In genomic region chr13:58126862-58127765, GRCm38 (mm10) we compare ENCODE assay signal across 8 mouse cellular contexts. TPM values are rescaled to one million over a fixed set of nuclear protein-coding genes. Genes with fewer than 3 reads are reported as not detected.
DNase-seq lines count a peak whose midpoint lies in the region; ATAC-seq and TF ChIP-seq lines count a peak whose summit lies in the region.

No protein-coding gene starts in this region.

- no peak for ATAC-seq in embryonic facial prominence, embryonic 15.5 days (ENCODE audit: insufficient number of reproducible peaks, low FRiP score, low TSS enrichment, low read depth)
- no peak for ATAC-seq in limb, embryonic 15.5 days (ENCODE audit: insufficient number of reproducible peaks, low FRiP score, low TSS enrichment, low read depth)
- no peak for ATAC-seq in monocyte, adult 5-6 weeks (replicated peaks; ENCODE audit: insufficient number of reproducible peaks, low FRiP score, low TSS enrichment, poor library complexity, severe bottlenecking)

- intact Hi-C loops in left cerebral cortex, adult 2 months (cut with DNase I) = no loop called here

- peak; percentile 32 for DNase-seq in adrenal gland, postnatal 10 days
- DNase-seq in adrenal gland, adult 8-10 months = no peak
- DNase-seq in left cerebral cortex, adult 2 months (ENCODE audit: extremely low spot score in 1 of 2, low spot score in 2 of 2) = peak in 1 of 2 experiments; percentile 45
- no peak for DNase-seq in left cerebral cortex, adult 18-20 months (ENCODE audit: low spot score in 2 of 2)

- H3K4me1 ChIP-seq in embryonic facial prominence, embryonic 15.5 days = peaks cover 16% of the 10 kb centered on the region
- peaks cover 13% of the 10 kb centered on the region; the same call in 1 of the 2 replicates for H3K4me1 ChIP-seq in limb, embryonic 15.5 days
- H3K4me1 ChIP-seq in small intestine, adult 2 months (ENCODE audit: control insufficient read depth, insufficient read depth, insufficient read length, low read length) = peaks cover 11% of the 10 kb centered on the region; the same call in 1 of the 2 replicates

- H3K9ac ChIP-seq in embryonic facial prominence, embryonic 15.5 days = peak overlapping the region; percentile 94
- H3K9ac ChIP-seq in limb, embryonic 15.5 days = peak overlapping the region; percentile 99

- H3K4me3 ChIP-seq in left cerebral cortex, adult 2 months = peak overlapping the region; percentile 91
- H3K4me3 ChIP-seq in embryonic facial prominence, embryonic 15.5 days (replicated peaks) = peak overlapping the region; percentile 87
- H3K4me3 ChIP-seq in limb, embryonic 15.5 days = peak overlapping the region; percentile 75
- H3K4me3 ChIP-seq in small intestine, adult 2 months (ENCODE audit: low read depth, low read length) = peak overlapping the region; percentile 94

- H3K4me2 ChIP-seq in embryonic facial prominence, embryonic 15.5 days (replicated peaks) = peak overlapping the region; percentile 63
- peak overlapping the region; percentile 60 for H3K4me2 ChIP-seq in limb, embryonic 15.5 days

- H3K36me3 ChIP-seq in embryonic facial prominence, embryonic 15.5 days = no peaks in the 10 kb centered on the region
- 0 out of 2 replicates have a peak, but pooled peaks cover 2% of the 10 kb centered on the region for H3K36me3 ChIP-seq in limb, embryonic 15.5 days
- H3K36me3 ChIP-seq in small intestine, adult 2 months (ENCODE audit: control insufficient read depth, insufficient read depth, low read length) = peaks cover 4% of the 10 kb centered on the region; the same call in 1 of the 2 replicates

- no peak for TF ChIP-seq POLR2A in small intestine, adult 2 months (IDR thresholded peaks at IDR 0.05; ENCODE audit: low read depth, low read length)

- peak overlapping the region; percentile 100 for H3K27ac ChIP-seq in left cerebral cortex, adult 2 months
- peak overlapping the region; percentile 99 for H3K27ac ChIP-seq in embryonic facial prominence, embryonic 15.5 days (replicated peaks)
- H3K27ac ChIP-seq in limb, embryonic 15.5 days = peak overlapping the region; percentile 98
- H3K27ac ChIP-seq in small intestine, adult 2 months (ENCODE audit: insufficient read depth, low read depth, low read length) = peak overlapping the region; percentile 87

- no peaks in the 10 kb centered on the region for H3K27me3 ChIP-seq in embryonic facial prominence, embryonic 15.5 days
- no peaks in the 10 kb centered on the region for H3K27me3 ChIP-seq in limb, embryonic 15.5 days
- no peaks in the 10 kb centered on the region for H3K27me3 ChIP-seq in small intestine, adult 2 months (ENCODE audit: control insufficient read depth, insufficient read depth, low read length)

- WGBS in embryonic facial prominence, embryonic 15.5 days = under 1% methylated on average over 53 of the region's 92 CpGs
- WGBS in limb, embryonic 15.5 days = under 1% methylated on average over 59 of the region's 92 CpGs
- under 1% methylated on average over 80 of the region's 92 CpGs for WGBS in small intestine, adult 2 months

- no peak for TF ChIP-seq CTCF in left cerebral cortex, adult 2 months (IDR thresholded peaks at IDR 0.05)
- TF ChIP-seq CTCF in small intestine, adult 2 months (IDR thresholded peaks at IDR 0.05; ENCODE audit: extremely low read depth, insufficient read length, insufficient replicate concordance, low read depth, low read length) = no peak

- H3K9me3 ChIP-seq in embryonic facial prominence, embryonic 15.5 days (replicated peaks) = no peaks in the 10 kb centered on the region
- no peaks in the 10 kb centered on the region for H3K9me3 ChIP-seq in limb, embryonic 15.5 days

RNA-seq across cellular contexts. Expression of gene Hnrnpa0, which starts 1.2 kb away (rescaled TPM):
- 100 to 1,000 TPM; 139 to 143 TPM for total RNA-seq in adrenal gland, postnatal 10 days (2021)
- 100 to 1,000 TPM; 104 to 131 (median 119) TPM for total RNA-seq in adrenal gland, adult 8-10 months (2022)
- 100 to 1,000 TPM; 120 to 128 TPM for total RNA-seq in left cerebral cortex, adult 2 months (2021)
- total RNA-seq in left cerebral cortex, adult 18-20 months (2021) = 100 to 1,000 TPM; 125 to 127 TPM
- 32.8 and 33.5 TPM in 2 replicates for polyA plus RNA-seq in embryonic facial prominence, embryonic 15.5 days (2015; fragmentation: Nextera tagmentation; extraction: Ambion mirVana)
- polyA plus RNA-seq in limb, embryonic 15.5 days (2015; fragmentation: Nextera tagmentation; extraction: Ambion mirVana) = 27.8 and 31.7 TPM in 2 replicates
- 44.5 and 94.1 TPM in 2 replicates for polyA plus RNA-seq in small intestine, adult 2 months (2012; rRNA removed)
- total RNA-seq in monocyte, adult 5-6 weeks (2017) = 47.3 to 65.4 TPM (median 52.6 TPM) in 3 replicates

RNA-seq across cellular contexts. Expression of gene Klhl3, which starts 13.7 kb away (rescaled TPM):
- total RNA-seq in adrenal gland, postnatal 10 days (2021) = 1 to 10 TPM; 2.8 to 2.9 TPM
- total RNA-seq in adrenal gland, adult 8-10 months (2022) = 1 to 10 TPM; 1.1 to 4.2 (median 3.2) TPM
- 10 to 100 TPM; 32.6 to 36.9 TPM for total RNA-seq in left cerebral cortex, adult 2 months (2021)
- 10 to 100 TPM; 30.1 to 33.9 TPM for total RNA-seq in left cerebral cortex, adult 18-20 months (2021)
- polyA plus RNA-seq in embryonic facial prominence, embryonic 15.5 days (2015; fragmentation: Nextera tagmentation; extraction: Ambion mirVana) = 3.6 and 3.8 TPM in 2 replicates
- polyA plus RNA-seq in limb, embryonic 15.5 days (2015; fragmentation: Nextera tagmentation; extraction: Ambion mirVana) = 2.8 and 3.7 TPM in 2 replicates
- 0.33 and 0.43 TPM in 2 replicates for polyA plus RNA-seq in small intestine, adult 2 months (2012; rRNA removed)
- total RNA-seq in monocyte, adult 5-6 weeks (2017) = 0.19 to 0.29 TPM in 2 of 3 replicates, not detected in the other

RNA-seq across cellular contexts. Expression of gene Idnk, which starts 30.3 kb away (rescaled TPM):
- 10 to 100 TPM; 43.8 to 48.6 TPM for total RNA-seq in adrenal gland, postnatal 10 days (2021)
- 10 to 100 TPM; 59.2 to 71.4 (median 63.6) TPM for total RNA-seq in adrenal gland, adult 8-10 months (2022)
- total RNA-seq in left cerebral cortex, adult 2 months (2021) = 10 to 100 TPM; 31.2 to 31.6 TPM
- total RNA-seq in left cerebral cortex, adult 18-20 months (2021) = 10 to 100 TPM; 29.6 to 33.2 TPM
- 32.6 and 36.3 TPM in 2 replicates for polyA plus RNA-seq in embryonic facial prominence, embryonic 15.5 days (2015; fragmentation: Nextera tagmentation; extraction: Ambion mirVana)
- polyA plus RNA-seq in limb, embryonic 15.5 days (2015; fragmentation: Nextera tagmentation; extraction: Ambion mirVana) = 29.3 and 33.0 TPM in 2 replicates
- 7.9 and 18.1 TPM in 2 replicates for polyA plus RNA-seq in small intestine, adult 2 months (2012; rRNA removed)
- total RNA-seq in monocyte, adult 5-6 weeks (2017) = 42.7 to 88.2 TPM (median 44.6 TPM) in 3 replicates

Comparison
In these comparisons a context has a peak if more than half of its experiments do, and no peak if none do; other contexts are left out.
1. RNA of gene Klhl3, which starts 13.7 kb away (total RNA-seq): 32.6 to 36.9 TPM in left cerebral cortex, adult 2 months and 30.1 to 33.9 TPM in left cerebral cortex, adult 18-20 months; 1.1 to 4.2 TPM in adrenal gland, adult 8-10 months, 2.8 to 2.9 TPM in adrenal gland, postnatal 10 days and 0.19 to 0.29 TPM in monocyte, adult 5-6 weeks; every median in the first group is over 4 times any median in the second.
2. Peak in every context shown above with its lines, with median percentiles within 50 percentile points of each other: H3K27ac ChIP-seq and H3K4me3 ChIP-seq.